Mouse (Mus musculus) heart, postnatal 10 days (tissue): ENCODE measurements around the gene Lamc2. TPM values are rescaled to one million over a fixed set of nuclear protein-coding genes. Genes with fewer than 3 reads are reported as not detected.
"Not testable (repeated sequence)": the region's sequence is repeated elsewhere in the genome, so short reads cannot be mapped to it uniquely, and the experiment has no call there.

Experiments
- DNase-seq, 2 experiments: peaks; one replicate each; pipeline ENCODE4 v3.0.0; 2021
- intact Hi-C: fragments of 180-260 bp; cut with DNase I; formaldehyde crosslinking; loops from one replicate; pipeline ENCODE4 v1.15.1; 2025
- total RNA-seq, 2 experiments: library from RNA; stranded (reverse); gene quantifications; 2 replicates each; pipeline ENCODE4 v1.2.3; 2021

Lamc2 gene
- total RNA-seq, 2 experiments from 2014 or later: 9.2 to 13.4 TPM

DNA sequence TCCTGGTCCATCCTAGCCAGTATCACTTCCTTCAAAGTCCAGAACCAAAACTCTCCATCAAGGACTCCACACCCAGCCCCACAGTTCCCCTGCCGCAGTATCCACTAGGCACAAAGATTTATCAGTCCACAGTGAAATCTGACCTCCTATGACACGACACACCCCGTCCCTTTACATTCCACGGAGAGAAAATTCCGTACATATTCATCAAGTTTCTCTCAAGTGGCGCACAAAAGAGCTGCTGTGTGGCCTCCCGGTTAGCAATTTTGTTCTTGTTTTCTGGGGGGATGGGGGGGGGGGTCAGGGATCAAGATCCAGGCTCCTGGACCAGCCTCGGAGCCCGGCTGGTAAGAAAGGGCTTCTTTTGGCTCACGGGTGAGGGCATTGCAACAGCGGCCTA is 87.7 kb downstream of the Lamc2 start:
- DNase-seq: no peak
- intact Hi-C loops: no loop called here

DNA sequence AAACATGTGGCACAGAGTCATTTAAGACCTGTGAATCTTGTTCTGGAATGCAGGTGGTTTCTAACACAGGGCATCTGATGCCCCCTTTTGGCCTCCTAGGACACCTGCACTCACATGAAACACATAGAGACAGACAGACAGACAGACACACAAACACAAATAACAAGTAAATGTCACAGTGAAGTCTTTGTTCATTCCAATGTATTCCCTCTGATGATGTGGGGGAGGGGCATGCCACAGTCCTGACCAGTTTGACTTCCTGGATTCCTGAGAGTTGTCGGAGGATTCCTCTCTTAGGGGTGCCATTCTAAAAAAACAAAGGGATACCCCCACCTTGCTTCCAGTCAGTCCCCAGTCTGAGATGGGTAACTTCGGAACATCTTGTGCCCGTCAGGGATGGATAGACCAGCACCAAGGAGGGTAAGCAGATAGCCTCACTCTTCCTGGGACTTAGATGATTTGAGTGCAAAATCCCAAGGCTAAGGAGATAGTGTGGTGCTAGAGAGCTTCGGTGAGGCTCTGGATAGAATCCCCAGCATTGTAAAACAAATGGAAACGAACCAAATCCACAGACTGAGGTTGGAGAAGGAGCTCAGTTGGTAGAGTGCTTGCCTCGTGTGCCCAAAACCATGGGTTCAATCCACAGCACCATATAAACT is 89.1 kb downstream of the Lamc2 start:
- no peak for DNase-seq
- intact Hi-C loops: no loop called here

DNA sequence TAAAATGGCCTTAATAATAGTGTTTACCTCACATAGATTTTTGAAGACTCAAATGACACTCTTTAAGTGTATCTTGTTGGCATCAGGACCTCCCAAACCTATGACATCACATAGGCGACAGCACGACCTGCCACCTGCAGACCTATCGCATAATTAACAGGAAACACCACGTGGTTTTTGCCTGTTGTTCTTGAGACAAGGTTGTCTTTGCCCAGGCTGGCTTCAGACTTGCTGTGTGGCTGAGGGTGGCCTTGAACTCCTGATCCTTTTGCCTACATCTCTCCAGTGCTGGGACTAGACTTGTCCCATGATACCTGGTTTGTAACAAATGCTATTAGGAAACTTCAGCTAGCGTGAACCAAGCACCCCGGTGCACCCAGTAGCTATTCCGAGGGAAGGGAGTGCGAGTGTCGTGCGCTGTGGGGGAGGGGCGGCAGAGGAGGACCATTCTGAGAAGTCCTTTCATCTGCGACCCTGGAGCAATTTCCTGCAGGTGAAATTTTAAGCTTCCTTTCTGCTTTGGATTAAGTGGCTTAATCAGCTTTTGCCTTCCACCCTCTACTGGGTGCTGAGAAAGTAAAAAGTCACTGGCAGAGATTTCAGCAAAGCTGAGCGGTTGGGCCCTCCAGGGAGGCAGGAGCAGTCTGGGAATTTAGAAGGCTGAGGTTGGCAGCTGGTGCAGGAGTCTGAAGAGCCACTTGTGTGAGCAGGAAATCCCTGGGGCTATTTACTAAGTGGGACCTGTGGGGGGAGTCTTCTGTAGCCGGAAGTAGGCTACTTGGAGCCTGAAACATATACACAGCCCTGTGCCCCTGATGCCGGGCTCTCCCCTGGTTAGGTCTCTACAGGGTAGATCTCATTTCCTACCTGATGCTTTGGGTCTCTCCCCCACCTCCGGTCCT is 90.2 kb downstream of the Lamc2 start:
- intact Hi-C loops: no loop called here
- no peak for DNase-seq

DNA sequence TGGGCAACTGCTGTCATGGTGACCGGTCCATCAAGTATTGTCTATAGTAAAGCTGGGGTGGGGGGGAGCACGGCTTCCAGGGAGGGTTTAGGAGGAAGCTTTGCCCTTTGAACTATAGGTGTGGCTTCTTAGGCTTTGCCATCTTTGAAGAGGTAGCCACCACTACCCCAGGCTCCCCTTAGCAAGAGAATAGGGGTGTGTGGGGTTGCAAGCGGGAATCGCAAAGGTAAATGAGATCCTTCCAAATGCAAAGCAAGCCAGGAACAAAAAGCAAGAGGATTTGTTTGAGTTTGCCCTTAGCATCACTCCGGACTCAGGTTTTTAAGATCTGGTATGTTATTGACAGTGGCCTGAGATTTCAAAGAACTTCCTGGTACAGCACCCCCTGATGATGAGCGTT is 90.9 kb downstream of the Lamc2 start:
- no peak for DNase-seq
- intact Hi-C loops: no loop called here

DNA sequence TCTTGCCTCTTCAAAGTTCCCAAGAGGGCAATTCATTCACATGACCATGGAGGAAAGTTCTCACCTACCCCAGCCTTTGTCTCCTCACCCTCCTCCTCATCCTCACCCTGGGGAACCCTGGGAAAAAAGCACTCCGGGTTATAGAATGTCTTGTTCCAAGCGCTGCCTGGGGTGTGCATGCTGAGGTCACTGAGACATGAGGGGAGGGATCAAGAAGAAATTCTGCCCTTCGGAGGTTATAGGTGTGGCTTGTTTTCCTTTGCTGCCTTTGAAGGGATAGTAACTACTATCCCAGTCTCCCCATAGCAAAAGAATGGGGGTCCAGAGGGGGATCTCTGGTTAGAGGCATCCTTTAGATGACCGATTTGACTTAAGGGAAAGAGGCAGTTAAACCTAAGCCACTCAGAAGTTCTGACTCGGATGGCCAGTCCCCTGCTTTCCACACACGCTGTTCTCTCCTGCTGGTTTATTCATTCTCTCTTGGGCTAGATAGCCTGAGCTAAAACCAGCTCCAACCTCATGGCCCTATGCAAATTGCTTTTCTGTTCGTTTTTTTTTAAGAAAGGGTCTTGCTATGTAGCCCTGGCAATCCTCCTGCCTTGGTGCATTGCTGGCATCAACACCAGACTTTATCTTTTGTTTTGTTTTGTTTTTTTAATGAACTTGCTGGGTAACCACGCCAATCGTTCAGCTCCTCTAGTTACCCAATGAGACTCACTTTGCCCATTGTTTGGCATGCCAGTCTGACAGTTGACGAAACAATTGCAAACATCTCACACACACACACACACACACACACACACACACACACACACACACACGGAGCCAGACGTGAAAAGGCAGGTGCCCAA is 91.8 kb downstream of the Lamc2 start:
- no peak for DNase-seq

DNA sequence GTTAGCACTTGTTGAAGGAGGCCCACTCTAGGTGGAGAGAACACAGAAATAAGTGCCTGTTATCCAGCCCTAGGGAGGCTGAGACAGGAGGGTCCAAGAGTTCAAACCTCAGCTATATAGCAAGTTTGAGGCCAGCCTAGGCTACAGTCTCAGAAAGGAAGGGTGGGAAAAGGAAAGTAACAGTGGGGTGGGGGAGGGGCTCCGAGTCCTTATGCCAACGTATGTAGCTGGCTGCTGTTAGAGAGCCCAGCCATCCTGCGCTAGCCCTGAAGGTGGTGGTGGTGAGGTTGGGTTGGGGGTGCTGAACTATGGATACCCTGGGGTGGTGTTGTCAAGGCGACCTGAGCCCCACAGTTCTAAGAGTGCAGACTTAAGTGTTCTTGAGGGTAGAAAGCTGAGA is 92.7 kb downstream of the Lamc2 start:
- intact Hi-C loops: loop anchor here (5.0 kb wide), 1 partner anchor 46 kb away; no protein-coding TSS in a partner anchor
- DNase-seq: no peak

More for the DNA sequence above, 91.8 kb downstream of the Lamc2 start:
- intact Hi-C loops: loop anchor here (5.0 kb wide), 1 partner anchor 47 kb away; no protein-coding TSS in a partner anchor

DNA sequence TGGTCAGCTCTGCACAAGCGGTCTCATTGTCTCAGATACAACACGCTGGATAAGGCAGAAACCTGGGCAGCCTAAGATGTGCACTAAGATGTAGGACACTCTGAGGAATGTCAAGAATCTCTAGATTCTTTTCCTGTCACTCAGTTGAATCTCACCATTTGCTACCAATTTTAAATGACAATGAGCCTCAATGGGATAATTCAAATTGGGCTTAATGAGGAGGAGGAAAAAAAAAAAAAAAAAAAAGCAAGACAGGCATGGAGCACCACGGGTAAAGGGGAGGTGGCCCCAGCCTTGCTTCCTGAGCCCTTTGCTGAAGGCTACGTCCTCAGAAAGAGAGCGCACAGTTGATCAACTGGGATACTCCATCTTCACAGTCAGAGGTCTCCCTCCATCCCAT is 93.1 kb downstream of the Lamc2 start:
- no peak for DNase-seq
- intact Hi-C loops: loop anchor here (5.0 kb wide), 1 partner anchor 46 kb away; no protein-coding TSS in a partner anchor

DNA sequence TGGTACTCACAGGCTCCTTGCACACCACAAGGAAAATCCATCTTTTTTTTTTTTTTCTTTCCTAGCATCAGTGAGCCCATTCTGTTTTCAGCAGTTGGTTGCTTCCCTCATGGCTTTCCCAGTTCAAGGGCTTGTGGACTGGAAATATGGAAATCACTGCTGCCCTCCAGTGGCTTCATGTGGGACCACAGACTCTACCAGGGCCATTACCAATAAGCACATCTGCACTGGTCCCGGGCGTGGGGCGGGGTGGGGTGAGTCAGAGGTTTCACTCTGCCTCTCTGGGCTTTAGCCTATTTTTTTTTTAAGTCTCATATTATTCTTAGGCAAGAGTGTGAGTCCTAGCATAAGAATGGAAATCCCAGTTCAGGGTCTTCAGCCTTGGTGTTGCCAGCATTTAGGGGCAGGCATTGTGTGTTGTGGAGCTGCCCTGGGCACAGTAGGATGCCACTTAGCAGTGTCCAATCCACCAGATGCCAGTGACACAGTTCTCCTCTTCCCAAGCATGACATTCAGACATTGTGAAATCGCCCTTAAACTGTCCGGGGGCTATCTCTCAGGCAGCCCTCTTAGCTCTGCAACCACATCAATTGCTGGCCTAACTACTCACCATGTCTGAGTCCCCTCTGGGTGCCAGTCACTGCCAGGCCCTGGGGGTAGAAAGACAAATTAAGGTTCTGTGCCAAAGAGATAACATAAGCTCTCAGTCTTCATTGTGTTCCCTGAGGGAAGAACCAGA is 93.8 kb downstream of the Lamc2 start:
- peak; percentile 84 to 89 for DNase-seq
- intact Hi-C loops: loop anchor here (5.0 kb wide), 1 partner anchor 45 kb away; no protein-coding TSS in a partner anchor

DNA sequence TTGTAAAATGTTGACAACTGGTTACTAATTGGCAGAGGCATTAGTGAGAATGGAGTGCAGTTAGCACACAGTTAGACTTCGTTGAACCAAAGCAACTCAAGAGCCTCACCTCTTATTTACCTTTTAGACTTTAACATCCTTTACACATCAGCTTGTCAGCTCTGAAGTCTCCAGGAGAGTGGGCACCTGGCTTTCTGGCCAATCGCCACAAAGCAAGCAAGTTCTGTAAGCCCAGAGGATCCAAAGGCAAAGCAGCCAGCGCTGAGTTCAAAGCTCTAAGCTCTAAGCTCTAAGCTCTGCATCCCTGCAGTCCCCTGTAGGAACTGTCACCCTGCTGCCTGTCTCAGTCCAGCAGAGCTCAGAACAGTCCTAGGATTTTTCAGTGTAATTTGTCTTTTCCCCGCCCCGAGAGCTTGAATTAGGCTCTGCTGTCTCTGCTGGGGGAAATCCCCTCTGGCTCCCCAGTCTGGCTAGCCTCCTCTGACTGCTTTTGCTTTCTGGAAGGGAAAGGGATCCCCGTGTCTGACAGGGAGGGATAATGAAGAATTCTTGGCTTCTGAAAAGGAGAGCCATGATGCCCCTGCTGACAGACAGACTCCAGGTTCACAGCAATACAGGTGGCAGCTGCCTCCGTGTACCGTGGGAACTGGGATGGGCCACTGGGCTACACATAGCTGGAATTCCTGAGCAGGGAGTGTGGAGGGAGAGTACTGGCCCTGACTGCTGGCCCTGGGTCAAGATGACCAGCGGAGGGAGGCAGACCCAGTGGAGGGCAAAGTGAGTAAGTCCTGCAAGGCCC is 94.6 kb downstream of the Lamc2 start:
- peak; percentile 33 to 63 for DNase-seq
- intact Hi-C loops: loop anchor here (5.0 kb wide), 1 partner anchor 44 kb away; no protein-coding TSS in a partner anchor

DNA sequence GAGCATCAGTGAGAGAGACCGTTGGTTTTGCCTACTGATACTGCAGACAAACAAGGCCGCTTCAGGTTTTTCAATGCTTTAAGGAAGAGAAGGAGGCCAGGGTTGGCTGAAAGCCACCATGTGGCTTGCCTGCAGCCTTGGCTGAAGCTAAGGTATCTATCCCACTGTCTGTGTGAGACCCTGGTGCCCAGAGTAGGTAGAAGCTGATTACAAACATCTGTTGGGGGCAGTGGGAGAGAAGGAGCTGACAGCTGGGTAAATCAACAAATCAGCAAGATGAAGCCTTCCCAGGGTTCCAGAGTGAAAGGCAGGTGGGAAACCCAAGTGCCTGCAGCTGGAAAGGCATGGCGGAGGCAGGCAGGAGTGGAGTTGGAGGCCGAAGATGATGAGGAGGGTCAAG is 95.4 kb downstream of the Lamc2 start:
- intact Hi-C loops: loop anchor here (5.0 kb wide), 1 partner anchor 44 kb away; no protein-coding TSS in a partner anchor
- DNase-seq: no peak

DNA sequence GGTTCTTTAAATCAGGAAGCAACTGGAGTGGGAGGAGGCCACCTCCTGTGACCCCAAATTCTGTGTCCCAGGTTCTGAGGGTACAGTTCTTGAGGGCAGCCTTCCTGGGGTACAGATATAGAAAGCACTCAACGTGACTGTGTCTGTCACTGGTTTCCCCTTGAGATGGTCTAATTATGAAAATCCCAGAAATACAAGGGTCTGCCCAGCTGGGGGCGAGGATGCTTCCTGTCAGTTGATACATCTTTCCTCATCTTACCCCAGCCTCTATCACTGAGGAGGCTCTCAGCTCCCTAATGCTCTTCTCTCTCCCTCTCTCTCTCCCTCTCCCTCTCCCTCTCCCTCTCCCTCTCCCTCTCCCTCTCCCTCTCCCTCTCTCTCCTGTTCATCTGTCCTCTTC is 96.2 kb downstream of the Lamc2 start:
- intact Hi-C loops: loop anchor here (5.0 kb wide), 1 partner anchor 43 kb away; no protein-coding TSS in a partner anchor
- no peak for DNase-seq

DNA sequence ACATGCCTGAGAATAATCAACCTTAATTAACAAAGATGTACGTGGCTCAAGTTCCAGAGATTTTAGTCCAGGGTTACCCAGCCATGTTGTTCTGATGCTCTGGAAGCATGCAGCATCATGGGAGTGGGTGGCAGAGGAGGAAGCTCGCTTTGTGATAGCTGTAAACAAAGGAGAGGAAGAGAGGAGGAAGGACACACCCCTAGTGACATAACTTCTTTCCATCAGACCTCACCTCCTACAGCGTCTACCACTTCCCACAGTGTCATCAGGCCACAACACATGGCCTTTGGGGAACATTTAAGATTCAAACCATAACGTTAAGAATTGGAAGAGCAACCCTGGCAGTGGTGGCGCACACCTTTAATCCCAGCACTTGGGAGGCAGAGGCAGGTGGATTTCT is 98.5 kb downstream of the Lamc2 start:
- DNase-seq: no peak
- intact Hi-C loops: no loop called here

DNA sequence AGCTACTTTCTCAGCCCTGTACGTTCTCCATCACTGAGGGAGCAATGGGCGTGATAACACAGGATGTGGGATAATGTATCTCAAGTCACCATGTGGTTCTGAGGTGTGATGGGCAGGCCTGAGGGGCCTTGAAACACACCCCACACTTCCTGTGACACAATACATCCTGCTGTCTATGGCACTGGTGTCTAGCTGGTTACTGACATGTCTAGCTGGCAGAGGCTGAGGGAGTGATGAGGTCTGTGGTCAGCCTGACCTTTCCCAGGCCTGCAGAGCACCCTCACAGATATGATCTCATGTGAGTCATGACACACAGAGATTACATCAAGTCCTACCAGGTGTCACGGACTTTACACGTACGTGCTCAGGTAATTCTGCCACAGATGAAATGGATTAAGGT is 101.0 kb downstream of the Lamc2 start:
- DNase-seq: no peak
- intact Hi-C loops: no loop called here

DNA sequence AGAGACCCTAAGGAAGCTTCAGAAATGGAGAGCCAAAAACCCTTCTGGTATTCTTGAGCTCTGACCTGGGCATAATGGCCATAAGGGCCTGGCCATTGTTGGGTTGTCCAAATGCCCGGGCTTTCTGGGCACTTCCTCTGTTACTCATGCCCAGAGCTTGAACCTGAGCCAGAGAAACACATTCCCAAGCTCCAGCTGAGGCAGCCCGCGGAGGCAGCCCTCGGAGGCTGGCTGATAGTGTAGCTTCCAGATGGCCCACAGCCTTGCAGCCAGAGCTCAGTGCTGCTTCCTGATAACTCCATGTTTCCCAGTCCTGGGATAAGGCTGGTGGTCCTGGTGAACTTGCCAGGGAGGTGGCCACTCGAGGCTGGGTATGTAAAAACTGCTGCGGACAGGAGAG is 102.1 kb downstream of the Lamc2 start:
- peak; percentile 49 to 57 for DNase-seq
- intact Hi-C loops: no loop called here

DNA sequence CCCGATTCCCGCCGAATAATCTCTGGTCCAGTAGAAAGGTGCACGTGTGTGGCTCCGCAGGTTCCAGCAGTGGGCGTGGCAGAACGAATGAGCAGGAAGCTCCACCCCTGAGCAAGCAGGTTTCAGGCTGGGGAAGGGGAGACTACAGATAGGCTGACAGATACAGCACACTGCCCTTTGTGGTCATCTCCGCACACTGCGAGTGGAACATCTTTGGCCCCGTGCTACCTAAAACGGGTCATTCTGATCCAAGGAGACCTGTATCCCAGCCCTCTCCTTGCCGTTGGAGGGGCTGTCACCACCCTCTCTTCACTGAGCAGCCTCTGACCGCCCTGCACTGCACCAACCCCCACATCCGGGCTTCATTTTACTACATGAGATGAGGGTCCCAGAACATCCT is 103.0 kb downstream of the Lamc2 start:
- intact Hi-C loops, DNase-seq: not testable (repeated sequence)

DNA sequence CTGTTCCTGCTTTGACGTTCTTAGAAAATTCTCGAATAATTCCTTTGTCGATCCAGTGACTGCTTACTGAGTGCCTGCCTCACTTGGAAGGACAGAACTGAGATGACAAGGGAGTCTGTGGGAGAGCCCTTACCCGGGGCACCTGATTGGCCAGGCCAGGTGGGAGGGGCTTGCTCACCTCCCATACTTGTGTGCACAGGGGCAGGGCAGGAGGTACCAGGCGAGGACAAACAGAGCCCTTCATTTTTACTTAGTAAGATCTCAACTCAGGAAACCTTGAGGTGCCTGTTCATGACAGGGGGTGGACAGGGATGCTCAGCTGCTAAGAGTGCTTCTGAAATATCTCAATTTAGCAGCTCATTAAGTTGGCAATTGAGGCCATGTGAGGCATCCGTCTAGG is 110.3 kb downstream of the Lamc2 start:
- intact Hi-C loops: no loop called here
- DNase-seq: no peak

DNA sequence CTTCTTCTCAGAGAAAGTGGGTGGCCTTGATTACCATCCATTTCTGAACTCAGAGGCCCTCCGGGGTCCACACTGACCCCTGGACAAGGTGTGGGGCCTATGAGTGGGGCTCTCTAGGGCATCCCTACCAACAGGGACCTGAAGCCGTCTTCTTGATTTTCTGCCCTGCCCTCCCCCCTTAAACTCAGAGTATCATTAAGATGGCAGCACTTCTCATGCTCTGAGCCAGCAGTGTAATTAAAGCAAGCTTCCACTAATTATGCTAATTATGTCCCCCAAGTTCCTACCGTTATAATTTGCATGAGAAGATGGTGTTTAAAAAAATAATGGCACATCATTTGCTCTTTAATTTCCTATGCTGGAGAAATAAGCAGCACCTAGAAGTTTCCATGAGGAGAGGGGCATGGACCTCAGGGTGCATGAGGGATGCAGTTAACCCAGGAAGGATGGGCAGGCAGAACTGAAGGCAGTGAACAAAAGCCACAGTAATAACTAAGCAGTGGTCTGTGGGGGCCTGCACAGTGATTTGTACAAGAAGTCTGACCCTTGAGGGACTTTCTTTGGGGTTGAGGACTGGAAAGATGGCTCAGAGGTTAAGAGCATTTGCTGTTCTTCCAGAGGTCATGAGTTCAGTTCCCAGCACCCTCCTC is 111.0 kb downstream of the Lamc2 start:
- intact Hi-C loops: no loop called here
- DNase-seq: no peak

DNA sequence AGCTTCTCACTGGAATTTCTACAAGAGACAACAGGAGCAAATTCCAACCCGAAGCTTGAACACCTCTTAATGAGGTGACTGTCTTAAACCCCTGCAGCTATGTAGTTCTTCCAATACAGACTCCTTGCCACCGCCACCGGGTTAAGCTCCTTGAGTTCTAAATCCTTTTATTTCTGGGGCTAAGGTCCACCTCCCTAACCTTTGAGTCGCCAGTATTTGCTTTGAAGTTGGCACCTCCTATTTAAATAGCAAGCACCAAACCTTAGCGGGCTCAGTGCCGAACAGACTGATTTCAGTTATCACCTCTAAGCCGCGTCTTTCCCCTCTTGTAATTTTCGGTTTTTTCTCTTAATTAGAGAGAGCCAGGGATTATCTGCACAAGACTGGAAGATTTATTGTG is 112.8 kb downstream of the Lamc2 start:
- intact Hi-C loops: no loop called here
- DNase-seq: no peak
